Mouse (Mus musculus) cortical plate, adult 2 months (tissue): ENCODE measurements around the gene Scel. TPM values are rescaled to one million over a fixed set of nuclear protein-coding genes. Genes with fewer than 3 reads are reported as not detected.
A peak's percentile ranks its signal among the peaks of the same experiment; 100 is the strongest.

ENCODE experiments used
- H3K27ac ChIP-seq: fragments of 200-500 bp; 2 replicates; pipeline ENCODE4 v1.5.1; 2012; ENCODE audit warnings: low read length, control low read depth, inconsistent platforms; ENCODE audit not compliant: insufficient read depth
- H3K4me1 ChIP-seq: fragments of 200-500 bp; 2 replicates; pipeline ENCODE4 v1.6.1; 2011; ENCODE audit warnings: low read length; ENCODE audit not compliant: control insufficient read depth, insufficient read depth
- H3K4me3 ChIP-seq: fragments of 200-500 bp; 2 replicates; pipeline ENCODE4 v1.5.1; 2011; ENCODE audit warnings: mild to moderate bottlenecking, low read length, control low read depth; ENCODE audit not compliant: insufficient read depth
- CTCF ChIP-seq: fragments of 200-500 bp; IDR thresholded peaks from 2 replicates; pipeline ENCODE4 v1.5.1; 2011; ENCODE audit warnings: mild to moderate bottlenecking, control low read depth, low read length; ENCODE audit not compliant: insufficient read depth; ENCODE audit errors: extremely low read depth
- POLR2A ChIP-seq: fragments of 200-500 bp; IDR thresholded peaks from 2 replicates; pipeline ENCODE4 v1.6.1; 2011; ENCODE audit warnings: mild to moderate bottlenecking, low read length, control low read depth; ENCODE audit not compliant: insufficient read depth; ENCODE audit errors: extremely low read depth
- polyA plus RNA-seq: library from polyadenylated mRNA; depleted of rRNA; stranded (reverse); fragments of >200 nt; gene quantifications from 2 replicates; pipeline ENCODE4 v1.2.3, GENCODE M21; 2012

The Scel gene
- polyA plus RNA-seq, 1 experiment = 2.0 TPM

- Histone ChIP-seq H3K4me1 (no peaks in the 10 kb centered on the region), H3K27ac (no peak overlapping the region), H3K4me3 (no peak overlapping the region)
- TF ChIP-seq CTCF (no peak), POLR2A (no peak)
Measured at GRCm38 (mm10) chr14:103537355-103538056, 24.4 kb downstream of the Scel start.

- no peak overlapping the region for H3K27ac ChIP-seq
- H3K4me3 ChIP-seq = no peak overlapping the region
- TF ChIP-seq CTCF (no peak), POLR2A (no peak)
- H3K4me1 ChIP-seq = no peaks in the 10 kb centered on the region
Measured at GRCm38 (mm10) chr14:103539796-103540195, 26.7 kb downstream of the Scel start.

- H3K4me3 ChIP-seq = no peak overlapping the region
- no peak for TF ChIP-seq POLR2A
- no peak overlapping the region for H3K27ac ChIP-seq
- peaks cover 2% of the 10 kb centered on the region; the same call in 1 of the 2 replicates for H3K4me1 ChIP-seq
Measured at GRCm38 (mm10) chr14:103541679-103542078, 28.5 kb downstream of the Scel start.

GRCm38 (mm10) chr14:103543304-103544079 is 30.4 kb downstream of the Scel start:
- TF ChIP-seq POLR2A = no peak
- peaks cover 2% of the 10 kb centered on the region; the same call in 1 of the 2 replicates for H3K4me1 ChIP-seq
- H3K4me3 ChIP-seq = no peak overlapping the region
- no peak overlapping the region for H3K27ac ChIP-seq

- Histone ChIP-seq H3K4me3 (peak overlapping the region; percentile 22; the same call in 1 of the 2 replicates), H3K4me1 (peaks cover 2% of the 10 kb centered on the region; the same call in 1 of the 2 replicates), H3K27ac (no peak overlapping the region)
- TF ChIP-seq POLR2A (no peak), CTCF (no peak)
Measured at GRCm38 (mm10) chr14:103545734-103546133, 32.6 kb downstream of the Scel start.

- peak overlapping the region; percentile 22; the same call in 1 of the 2 replicates for H3K4me3 ChIP-seq
- peaks cover 2% of the 10 kb centered on the region; the same call in 1 of the 2 replicates for H3K4me1 ChIP-seq
- H3K27ac ChIP-seq = no peak overlapping the region
- no peak for TF ChIP-seq CTCF
- no peak for TF ChIP-seq POLR2A
Measured at GRCm38 (mm10) chr14:103546246-103546645, 33.1 kb downstream of the Scel start.

GRCm38 (mm10) chr14:103548220-103548619 is 35.1 kb downstream of the Scel start:
- Histone ChIP-seq H3K4me3 (no peak overlapping the region), H3K27ac (no peak overlapping the region), H3K4me1 (peaks cover 6% of the 10 kb centered on the region)
- no peak for TF ChIP-seq POLR2A
- no peak for TF ChIP-seq CTCF

GRCm38 (mm10) chr14:103550480-103550879 is 37.3 kb downstream of the Scel start:
- peak; percentile 90 for TF ChIP-seq CTCF
- TF ChIP-seq POLR2A = no peak
- H3K4me1 ChIP-seq = peaks cover 6% of the 10 kb centered on the region
- no peak overlapping the region for H3K27ac ChIP-seq
- no peak overlapping the region for H3K4me3 ChIP-seq

GRCm38 (mm10) chr14:103550921-103551320 is 37.8 kb downstream of the Scel start:
- Histone ChIP-seq H3K4me1 (peaks cover 6% of the 10 kb centered on the region), H3K27ac (no peak overlapping the region), H3K4me3 (no peak overlapping the region; the same call in 1 of the 2 replicates)
- TF ChIP-seq POLR2A = no peak
- no peak for TF ChIP-seq CTCF

- no peak for TF ChIP-seq POLR2A
- no peak for TF ChIP-seq CTCF
- no peak overlapping the region for H3K4me3 ChIP-seq
- H3K4me1 ChIP-seq = peaks cover 4% of the 10 kb centered on the region; the same call in 1 of the 2 replicates
- no peak overlapping the region for H3K27ac ChIP-seq
Measured at GRCm38 (mm10) chr14:103551921-103552320, 38.8 kb downstream of the Scel start.
